Mouse (Mus musculus): ENCODE data around the gene Rps19bp1.

DNA sequence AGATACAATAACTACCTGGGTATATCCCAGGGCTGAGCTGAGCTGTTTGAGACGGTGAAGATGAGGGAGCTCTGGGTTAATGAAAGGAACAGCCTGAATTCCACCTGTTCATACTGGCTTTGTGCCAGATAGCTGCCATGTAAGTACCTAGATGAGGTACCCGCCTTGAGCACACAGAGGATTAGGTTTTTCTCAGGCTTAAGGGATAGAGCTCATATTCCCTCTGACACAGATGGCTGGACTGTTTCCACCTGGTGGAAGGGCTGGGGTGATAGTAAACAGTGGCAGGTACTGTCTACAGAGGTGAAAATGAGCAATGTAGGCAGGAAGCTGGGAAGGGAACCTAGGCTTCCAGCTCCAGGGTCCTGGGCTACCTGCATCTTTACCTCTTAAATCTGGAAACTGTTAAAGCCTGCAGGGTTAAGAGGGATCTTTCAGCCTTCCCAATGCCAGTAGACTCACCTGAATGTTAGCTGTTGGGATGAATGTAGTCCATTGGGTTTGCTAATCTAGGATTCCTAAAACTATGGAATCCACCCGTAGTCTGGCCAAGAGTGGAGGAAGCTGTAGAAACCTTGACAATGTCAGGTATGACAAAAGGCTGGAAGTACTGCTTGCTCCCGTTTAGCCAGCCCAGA lies 6.4 kb downstream of the Rps19bp1 start:
- TF ChIP-seq CTCF (IDR thresholded peaks at IDR 0.05) (no peak), EP300 (IDR thresholded peaks at IDR 0.05) (no peak)
